Mouse (Mus musculus) liver, embryonic 12.5 days (tissue): Measurements from ENCODE around the gene Mettl24. TPM values are rescaled to one million over a fixed set of nuclear protein-coding genes. Genes with fewer than 3 reads are reported as not detected.
"Not testable (repeated sequence)": the region's sequence is repeated elsewhere in the genome, so short reads cannot be mapped to it uniquely, and the experiment has no call there.

Source experiments
- ATAC-seq: fragments of 200-750 bp; cut with Nextera tagmentation; 2 replicates; pipeline ENCODE4 v1.8.0; 2017; ENCODE audit warnings: moderate number of reproducible peaks, mild to moderate bottlenecking, moderate library complexity
- H3K27ac ChIP-seq: fragments of 300-500 bp; sonication (generic); 2 replicates; pipeline ENCODE4 v1.5.1; 2016; ENCODE audit warnings: mild to moderate bottlenecking
- H3K27me3 ChIP-seq: fragments of 300-500 bp; sonication (generic); replicated peaks from 2 replicates; pipeline ENCODE4 v1.6.1; 2016; ENCODE audit warnings: mild to moderate bottlenecking, moderate library complexity
- H3K36me3 ChIP-seq: fragments of 300-500 bp; sonication (generic); 2 replicates; pipeline ENCODE4 v1.6.1; 2016; ENCODE audit warnings: mild to moderate bottlenecking, moderate library complexity
- H3K4me1 ChIP-seq: fragments of 300-500 bp; sonication (generic); 2 replicates; pipeline ENCODE4 v1.6.1; 2016
- H3K4me2 ChIP-seq: fragments of 300-500 bp; sonication (generic); 2 replicates; pipeline ENCODE4 v1.6.1; 2016; ENCODE audit warnings: mild to moderate bottlenecking, moderate library complexity
- H3K4me3 ChIP-seq: fragments of 300-500 bp; sonication (generic); 2 replicates; pipeline ENCODE4 v1.5.1; 2016; ENCODE audit warnings: mild to moderate bottlenecking, moderate library complexity
- H3K9ac ChIP-seq: fragments of 300-500 bp; sonication (generic); 2 replicates; pipeline ENCODE4 v1.6.1; 2016; ENCODE audit warnings: mild to moderate bottlenecking, moderate library complexity
- H3K9me3 ChIP-seq: fragments of 300-500 bp; sonication (generic); replicated peaks from 2 replicates; pipeline ENCODE4 v1.6.1; 2016; ENCODE audit warnings: mild to moderate bottlenecking, moderate library complexity
- WGBS: fragments of 180-500 bp; shearing (Covaris S2); methylation state at CpG from one replicate; pipeline ENCODE4 v1.1.7; 2016; ENCODE audit not compliant: insufficient replicate concordance; 5-methylcytosine and 5-hydroxymethylcytosine counted together
- polyA plus RNA-seq: library from polyadenylated mRNA; unstranded; fragments of >200 nt; fragmentation: Nextera tagmentation; extraction: Ambion mirVana; gene quantifications from 2 replicates; pipeline ENCODE4 v1.2.1, GENCODE M21; 2016

The Mettl24 gene
- polyA plus RNA-seq, 1 experiment from 2014 or later, result 0.87 TPM

DNA sequence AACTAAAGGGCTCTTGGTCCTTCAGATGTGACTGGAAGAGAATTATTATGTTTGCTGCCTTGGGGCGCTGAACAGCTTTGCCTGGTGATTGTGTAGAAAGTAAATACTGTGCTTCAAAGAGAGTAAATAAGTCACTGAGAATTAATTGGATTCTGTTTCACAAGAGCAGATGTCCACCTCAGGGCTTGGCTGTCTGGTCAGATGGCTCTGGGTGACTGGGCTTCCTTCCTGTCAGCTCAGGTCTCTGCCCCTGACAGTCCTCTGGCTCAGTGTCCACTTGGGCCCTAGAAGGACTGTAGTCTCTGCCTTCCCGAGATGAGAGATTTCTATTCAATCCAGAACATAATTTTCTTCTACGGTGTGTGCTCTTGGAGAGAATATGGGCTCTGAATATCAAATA lies 70.0 kb downstream of the Mettl24 start:
- Histone ChIP-seq H3K4me2 (no peak overlapping the region), H3K4me3 (no peak overlapping the region), H3K9me3 (no peaks in the 10 kb centered on the region), H3K36me3 (no peaks in the 10 kb centered on the region), H3K27me3 (no peaks in the 10 kb centered on the region), H3K4me1 (no peaks in the 10 kb centered on the region), H3K27ac (no peak overlapping the region), H3K9ac (no peak overlapping the region)
- no peak for ATAC-seq
- 54% methylated on average over 3 of the region's 3 CpGs for WGBS

DNA sequence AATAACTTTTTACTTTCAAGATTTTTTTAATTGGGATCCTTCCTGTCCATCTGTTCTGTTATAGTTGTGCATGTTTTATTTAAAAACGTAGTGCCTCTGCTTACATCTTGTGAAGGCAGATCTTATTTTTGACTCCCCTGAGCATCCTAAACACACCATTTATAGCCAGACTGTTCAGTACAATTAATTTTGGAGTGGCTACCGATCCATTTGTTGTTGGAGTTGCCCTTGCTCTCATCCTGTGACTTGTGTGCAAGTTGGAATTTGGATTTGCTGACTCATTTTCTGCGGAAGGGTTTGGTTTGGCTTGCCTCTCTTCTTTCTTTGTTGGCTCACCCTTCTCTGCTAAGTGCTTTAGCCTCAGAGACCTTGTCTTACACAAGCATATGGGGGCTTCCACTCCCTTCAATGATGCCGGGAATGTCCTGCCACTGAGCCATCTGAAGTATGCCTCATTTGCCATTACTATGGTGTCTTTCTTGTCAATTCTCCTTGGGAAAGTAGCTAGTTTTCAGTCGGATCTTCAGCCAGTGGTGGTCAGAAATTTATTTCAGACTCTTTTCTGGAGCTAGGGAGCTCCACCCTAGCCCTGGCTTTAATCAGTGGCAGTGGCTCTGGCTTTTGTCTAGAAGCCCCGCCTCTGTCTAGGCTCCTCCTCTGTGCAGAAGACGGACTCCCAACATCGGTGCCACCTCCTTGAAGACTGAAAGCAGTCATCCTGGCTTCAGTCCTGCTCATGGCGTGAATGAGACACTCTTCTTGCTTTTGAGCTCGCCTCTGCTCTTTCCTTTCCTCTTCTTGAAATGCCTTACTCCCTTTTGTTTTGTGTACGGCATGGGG lies 75.3 kb downstream of the Mettl24 start:
- Histone ChIP-seq H3K27ac (no peak overlapping the region), H3K4me1 (no peaks in the 10 kb centered on the region), H3K9me3 (no peaks in the 10 kb centered on the region), H3K4me2 (no peak overlapping the region), H3K9ac (no peak overlapping the region), H3K27me3 (no peaks in the 10 kb centered on the region), H3K4me3 (no peak overlapping the region), H3K36me3 (no peaks in the 10 kb centered on the region)
- WGBS, result 57% methylated on average over 11 of the region's 11 CpGs
- no peak for ATAC-seq

DNA sequence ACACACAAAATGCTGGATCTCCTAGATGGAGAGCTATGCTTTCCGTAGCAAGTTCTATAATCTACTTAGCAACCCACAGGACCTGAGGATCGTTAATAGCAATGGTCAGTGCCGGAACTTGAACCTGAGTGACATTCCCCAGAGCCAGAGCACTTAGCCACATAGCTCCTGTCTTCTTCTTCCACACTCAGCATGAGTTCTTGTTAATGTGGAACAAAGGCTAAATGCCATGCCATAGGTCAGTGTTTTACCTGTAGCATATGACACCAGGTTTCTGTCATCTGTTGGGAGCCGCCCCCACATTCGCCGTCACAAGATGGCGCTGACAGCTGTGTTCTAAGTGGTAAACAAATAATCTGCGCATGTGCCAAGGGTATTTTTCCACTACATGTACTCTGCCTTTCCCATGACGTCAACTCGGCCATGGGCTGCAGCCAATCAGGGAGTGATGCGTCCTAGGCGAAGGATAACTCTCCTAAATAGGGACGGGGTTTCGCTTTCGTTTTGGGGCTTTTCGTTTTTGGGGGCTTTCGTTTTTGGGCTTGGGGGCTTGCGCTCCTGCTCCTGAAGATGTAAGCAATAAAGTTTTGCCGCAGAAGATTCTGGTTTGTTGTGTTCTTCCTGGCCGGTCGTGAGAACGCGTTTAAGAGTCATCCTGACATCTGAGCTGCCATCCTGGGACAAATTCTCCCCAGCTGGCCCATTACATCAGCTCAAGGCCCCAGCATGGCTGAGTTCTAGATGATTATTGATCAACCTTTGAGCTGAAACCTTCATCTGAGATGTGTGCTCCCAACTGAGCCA lies 76.5 kb downstream of the Mettl24 start:
- 80% methylated on average over 23 of the region's 23 CpGs for WGBS
- not testable (repeated sequence) for H3K9ac ChIP-seq, H3K27ac ChIP-seq, ATAC-seq, H3K4me3 ChIP-seq, H3K36me3 ChIP-seq, H3K9me3 ChIP-seq, H3K4me2 ChIP-seq, H3K4me1 ChIP-seq, H3K27me3 ChIP-seq

DNA sequence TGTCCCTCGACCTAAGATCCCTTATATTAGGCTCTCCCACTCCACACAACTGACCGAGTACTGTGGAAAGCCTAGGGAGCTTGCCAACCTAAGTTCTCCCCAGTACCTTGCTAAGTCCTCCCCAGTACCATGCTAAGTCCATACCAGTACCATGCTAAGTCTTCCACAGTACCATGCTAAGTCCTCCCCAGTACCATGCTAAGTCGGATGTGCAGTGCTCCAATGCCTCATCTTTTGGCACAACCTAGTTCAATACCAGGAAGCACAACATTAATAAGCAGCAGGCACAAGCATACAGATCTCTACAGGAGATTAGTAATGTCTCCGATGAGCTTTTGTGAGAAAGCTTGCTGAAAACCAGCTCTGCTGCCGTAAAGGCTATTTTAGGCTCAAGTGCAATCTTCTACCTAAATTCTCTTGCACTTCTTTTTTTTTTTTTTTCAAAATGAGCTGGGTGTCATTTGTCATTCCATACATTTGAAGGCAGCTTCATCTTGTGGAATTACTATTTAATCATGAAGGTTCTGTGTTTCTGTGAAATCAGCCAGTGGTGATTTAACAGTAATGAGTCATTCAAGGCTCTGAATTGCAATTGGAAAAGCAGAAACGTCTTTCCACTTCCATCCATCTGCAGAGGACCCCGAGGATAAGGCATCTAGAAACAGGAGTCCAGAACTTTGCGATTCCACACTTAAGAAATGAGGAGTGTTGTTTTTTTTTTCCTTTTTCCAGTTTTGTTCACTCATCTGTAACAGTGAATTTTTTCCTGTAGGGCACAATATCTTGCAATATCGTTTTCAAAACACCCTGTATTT lies 77.3 kb downstream of the Mettl24 start:
- H3K9me3 ChIP-seq, result no peaks in the 10 kb centered on the region
- H3K4me2 ChIP-seq, result no peak overlapping the region
- no peaks in the 10 kb centered on the region for H3K4me1 ChIP-seq
- H3K4me3 ChIP-seq, result no peak overlapping the region
- H3K27ac ChIP-seq, result no peak overlapping the region
- H3K9ac ChIP-seq, result no peak overlapping the region
- 72% methylated on average over 9 of the region's 9 CpGs for WGBS
- no peak for ATAC-seq
- no peaks in the 10 kb centered on the region for H3K27me3 ChIP-seq
- H3K36me3 ChIP-seq, result no peaks in the 10 kb centered on the region

DNA sequence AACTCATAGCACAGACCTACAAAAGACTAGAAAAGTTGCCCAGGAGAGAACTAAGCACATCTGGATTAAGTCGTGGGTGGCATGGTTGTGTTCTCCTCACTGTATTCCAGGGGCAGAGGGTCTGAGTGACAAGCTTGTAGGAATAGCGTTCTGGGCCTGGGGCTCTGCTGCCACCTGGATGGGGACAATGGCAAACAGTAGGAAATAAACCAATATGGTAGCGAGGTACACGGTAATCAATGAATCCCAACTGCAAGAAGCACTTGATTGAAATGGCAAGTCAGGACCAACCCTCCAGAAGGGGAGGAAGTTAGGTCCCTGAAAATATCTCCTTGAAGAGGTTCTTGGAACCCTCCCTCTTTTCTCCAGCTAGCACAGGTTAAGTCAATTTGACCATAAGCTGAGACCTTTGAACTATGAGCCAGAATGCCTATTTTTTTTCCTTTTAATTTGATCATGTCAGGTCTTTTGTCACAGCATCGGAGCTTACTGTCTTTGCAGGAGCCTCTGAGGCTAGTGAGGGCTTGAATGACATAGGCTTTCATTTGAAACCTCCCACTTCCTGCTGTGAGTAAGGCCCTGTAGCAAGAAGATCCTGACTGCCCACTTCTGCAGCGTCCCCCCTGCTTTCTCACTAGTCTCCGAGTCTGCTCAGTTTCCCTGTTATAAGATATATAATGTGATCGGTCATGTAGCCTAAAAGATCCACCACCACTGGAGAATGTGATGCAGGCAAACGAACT lies 78.1 kb downstream of the Mettl24 start:
- WGBS, result 57% methylated on average over 9 of the region's 9 CpGs
- ATAC-seq, result no peak
- H3K9me3 ChIP-seq, result no peaks in the 10 kb centered on the region
- H3K27ac ChIP-seq, result no peak overlapping the region
- H3K27me3 ChIP-seq, result no peaks in the 10 kb centered on the region
- H3K4me2 ChIP-seq, result no peak overlapping the region
- H3K4me1 ChIP-seq, result no peaks in the 10 kb centered on the region
- H3K36me3 ChIP-seq, result no peaks in the 10 kb centered on the region
- H3K4me3 ChIP-seq, result no peak overlapping the region
- H3K9ac ChIP-seq, result no peak overlapping the region

DNA sequence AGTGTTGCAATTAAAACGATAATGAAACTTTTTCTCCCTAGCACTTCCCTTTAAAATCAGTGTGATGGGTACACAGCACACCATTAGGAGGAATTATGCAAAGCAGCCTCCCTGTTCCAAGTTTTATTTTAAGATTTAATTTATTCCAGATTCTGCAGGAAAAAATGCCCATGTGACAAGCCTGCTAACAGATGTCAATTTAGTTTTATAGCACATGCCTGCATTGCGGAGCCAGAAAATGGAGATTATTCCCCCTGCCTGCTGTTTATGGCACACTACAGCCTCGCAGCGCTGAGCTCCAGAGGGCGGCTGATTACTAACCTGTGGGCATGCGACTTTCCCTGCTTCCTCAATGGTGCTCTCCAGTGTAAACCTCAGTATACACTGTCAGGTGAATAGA lies 79.5 kb downstream of the Mettl24 start:
- no peak for ATAC-seq
- whole genome bisulfite sequencing, result 62% methylated on average over 6 of the region's 6 CpGs
- Histone ChIP-seq H3K27ac (no peak overlapping the region), H3K27me3 (no peaks in the 10 kb centered on the region), H3K4me3 (no peak overlapping the region), H3K4me1 (no peaks in the 10 kb centered on the region), H3K9me3 (no peaks in the 10 kb centered on the region), H3K9ac (no peak overlapping the region), H3K4me2 (no peak overlapping the region), H3K36me3 (no peaks in the 10 kb centered on the region)

DNA sequence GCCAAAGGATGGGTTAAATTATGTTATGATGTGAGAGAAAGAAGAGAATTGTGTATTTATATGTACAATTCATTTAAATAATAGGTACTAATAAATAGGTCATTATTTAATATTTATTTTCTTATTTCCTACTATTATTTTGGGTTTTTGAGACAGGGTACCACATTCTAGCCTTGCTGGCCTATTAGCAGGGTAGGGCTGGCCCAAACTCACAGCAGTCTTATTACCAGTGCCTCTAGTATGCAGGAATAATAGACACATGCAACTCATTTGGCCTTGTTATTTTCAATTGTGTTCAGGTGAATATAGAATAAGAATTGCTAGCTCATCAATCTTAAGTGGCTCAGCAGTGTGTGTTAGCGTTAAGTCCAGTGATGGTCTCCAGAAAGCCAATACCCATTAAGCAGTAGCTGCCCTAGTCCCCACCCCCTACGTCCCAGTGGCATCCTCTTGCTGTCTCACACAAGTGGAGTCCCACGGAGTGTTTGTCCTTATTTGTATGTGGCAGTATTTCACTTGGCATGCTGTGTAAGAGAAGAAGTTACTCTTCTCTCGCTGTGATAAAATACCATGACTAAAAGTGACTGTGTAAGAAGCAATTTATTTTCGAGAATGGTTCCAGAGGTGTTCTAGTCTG lies 80.1 kb downstream of the Mettl24 start:
- H3K4me1 ChIP-seq, result no peaks in the 10 kb centered on the region
- H3K4me2 ChIP-seq, result no peak overlapping the region
- H3K9ac ChIP-seq, result no peak overlapping the region
- H3K4me3 ChIP-seq, result no peak overlapping the region
- no peak for ATAC-seq
- WGBS, result 62% methylated on average over 5 of the region's 5 CpGs
- no peaks in the 10 kb centered on the region for H3K9me3 ChIP-seq
- no peaks in the 10 kb centered on the region for H3K27me3 ChIP-seq
- H3K27ac ChIP-seq, result no peak overlapping the region
- no peaks in the 10 kb centered on the region for H3K36me3 ChIP-seq

DNA sequence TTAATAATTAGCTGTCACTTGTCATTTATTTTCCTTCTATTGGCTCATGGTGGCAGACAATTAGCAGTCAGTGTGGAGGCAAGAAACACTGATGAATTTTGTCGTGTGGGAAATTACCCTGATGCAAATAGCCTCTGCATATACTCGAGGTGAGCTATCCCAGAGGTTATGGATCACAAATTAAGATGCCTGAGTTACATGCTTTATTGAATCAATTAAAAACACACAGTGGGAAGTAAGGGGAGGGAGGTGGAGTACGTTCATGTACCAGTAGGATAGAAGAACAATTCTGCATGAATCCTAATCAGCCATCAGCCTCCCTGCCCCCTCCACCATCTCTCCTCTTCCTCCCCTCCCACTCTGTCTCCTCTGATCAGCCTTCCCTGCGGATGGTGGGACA lies 89.2 kb downstream of the Mettl24 start:
- WGBS, result 44% methylated on average over 4 of the region's 4 CpGs
- Histone ChIP-seq H3K27me3 (no peaks in the 10 kb centered on the region), H3K9ac (no peak overlapping the region), H3K4me2 (no peak overlapping the region), H3K27ac (no peak overlapping the region), H3K4me1 (peaks cover 2% of the 10 kb centered on the region; the same call in 1 of the 2 replicates), H3K4me3 (no peak overlapping the region), H3K36me3 (no peaks in the 10 kb centered on the region), H3K9me3 (no peaks in the 10 kb centered on the region)
- no peak for ATAC-seq

DNA sequence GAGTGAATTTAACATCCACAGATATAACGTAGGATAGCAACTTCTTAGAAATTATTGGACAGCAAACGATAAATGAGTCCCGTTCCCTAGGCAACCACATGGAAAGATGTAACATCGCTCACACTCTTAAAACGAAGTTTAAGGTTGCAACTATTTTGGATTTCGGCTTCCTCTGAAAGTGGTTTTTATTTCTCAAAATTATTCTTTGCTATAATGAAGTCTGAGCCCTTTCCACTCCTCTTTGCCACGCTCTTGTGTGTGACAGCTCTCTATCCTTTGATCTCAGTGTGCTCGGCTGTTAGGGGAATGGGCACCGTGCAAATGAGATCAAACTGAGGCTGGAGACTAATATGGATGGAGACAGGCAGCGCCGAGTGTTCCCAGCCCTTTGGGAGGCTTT lies 92.1 kb downstream of the Mettl24 start:
- Histone ChIP-seq H3K4me3 (no peak overlapping the region), H3K9me3 (no peaks in the 10 kb centered on the region), H3K4me1 (peaks cover 4% of the 10 kb centered on the region; the same call in 1 of the 2 replicates), H3K27me3 (no peaks in the 10 kb centered on the region), H3K27ac (no peak overlapping the region), H3K4me2 (no peak overlapping the region), H3K9ac (no peak overlapping the region), H3K36me3 (no peaks in the 10 kb centered on the region)
- WGBS, result 68% methylated on average over 11 of the region's 11 CpGs
- no peak for ATAC-seq

DNA sequence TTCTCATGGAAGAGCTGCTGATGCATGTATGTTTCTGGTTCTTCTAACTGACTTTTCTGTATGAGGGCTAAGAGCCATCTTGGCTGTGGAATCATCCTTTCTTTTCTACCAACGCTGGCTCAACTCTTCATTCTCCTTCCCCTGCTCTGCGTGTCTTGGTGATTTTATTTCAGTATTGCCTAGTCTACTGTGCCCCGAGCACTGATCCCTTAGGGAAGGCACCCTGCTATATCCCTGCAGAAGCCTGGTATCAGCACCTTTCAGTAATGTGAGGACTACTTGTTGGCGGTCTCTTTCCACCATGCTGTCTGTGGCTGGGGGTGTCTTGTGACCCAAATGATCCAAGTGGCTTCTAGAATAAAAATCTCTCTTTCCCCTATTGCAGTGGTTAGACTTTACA lies 92.6 kb downstream of the Mettl24 start:
- no peak overlapping the region for H3K4me2 ChIP-seq
- no peak overlapping the region for H3K9ac ChIP-seq
- no peak overlapping the region for H3K27ac ChIP-seq
- H3K4me1 ChIP-seq, result peaks cover 4% of the 10 kb centered on the region; the same call in 1 of the 2 replicates
- H3K36me3 ChIP-seq, result no peaks in the 10 kb centered on the region
- H3K27me3 ChIP-seq, result no peaks in the 10 kb centered on the region
- 63% methylated on average over 4 of the region's 4 CpGs for WGBS
- H3K4me3 ChIP-seq, result no peak overlapping the region
- H3K9me3 ChIP-seq, result no peaks in the 10 kb centered on the region
- ATAC-seq, result no peak

DNA sequence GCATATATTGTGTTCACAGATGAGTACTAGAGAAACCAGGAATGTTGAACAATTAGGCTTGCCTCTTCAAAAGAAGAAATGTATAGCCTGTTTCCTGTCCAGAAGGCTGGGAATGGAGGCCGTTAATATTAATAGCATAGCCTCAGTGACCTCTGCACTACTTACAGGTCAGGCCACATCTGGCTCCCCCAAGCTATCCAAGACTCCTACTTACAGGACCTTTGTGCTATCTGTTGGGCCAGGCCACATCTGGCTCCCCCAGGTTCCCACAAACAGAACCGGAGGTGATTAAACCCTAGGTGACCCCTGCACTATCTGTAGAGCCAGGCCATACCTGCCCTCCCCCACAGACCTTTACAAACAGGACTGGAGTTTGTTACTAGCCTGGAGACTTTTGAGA lies 94.1 kb downstream of the Mettl24 start:
- no peaks in the 10 kb centered on the region for H3K36me3 ChIP-seq
- peaks cover 4% of the 10 kb centered on the region; the same call in 1 of the 2 replicates for H3K4me1 ChIP-seq
- no peak overlapping the region for H3K9ac ChIP-seq
- H3K27me3 ChIP-seq, result no peaks in the 10 kb centered on the region
- no peak overlapping the region for H3K27ac ChIP-seq
- H3K4me3 ChIP-seq, result no peak overlapping the region
- 43% methylated on average over 2 of the region's 2 CpGs for WGBS
- no peak overlapping the region for H3K4me2 ChIP-seq
- ATAC-seq, result no peak
- no peaks in the 10 kb centered on the region for H3K9me3 ChIP-seq
